Mouse (Mus musculus) CH12.LX (cell line): Measurements from ENCODE around the gene Clmp. TPM values are rescaled to one million over a fixed set of nuclear protein-coding genes. Genes with fewer than 3 reads are reported as not detected.

Experiments used
- DNase-seq: peaks from one replicate; pipeline ENCODE4 v3.0.0-alpha.2; 2013; ENCODE audit errors: extremely low read depth
- H3K27ac ChIP-seq: 2 replicates; pipeline ENCODE4 v1.5.1; 2012; ENCODE audit warnings: low read depth, mild to moderate bottlenecking, control low read depth, moderate library complexity; ENCODE audit not compliant: insufficient read depth
- H3K27me3 ChIP-seq: replicated peaks from 2 replicates; pipeline ENCODE3; 2012; ENCODE audit warnings: inconsistent platforms
- H3K36me3 ChIP-seq, 2 experiments: replicated peaks in 1 of 2; 2 replicates each; pipeline versions ENCODE3 to v1.6.1; 2012; ENCODE audit warnings: inconsistent platforms in 1 of 2, low read length in 1 of 2, mild to moderate bottlenecking in 1 of 2, mixed read lengths in 1 of 2, moderate library complexity in 1 of 2; ENCODE audit not compliant: control insufficient read depth in 1 of 2, insufficient read depth in 1 of 2
- H3K4me1 ChIP-seq, 2 experiments: 2 replicates each; pipeline ENCODE4 v1.6.1; 2012; ENCODE audit warnings: inconsistent platforms in 1 of 2, moderate library complexity in 1 of 2; ENCODE audit not compliant: insufficient read depth in 2 of 2, control insufficient read depth in 1 of 2
- H3K4me2 ChIP-seq: 2 replicates; pipeline ENCODE4 v1.6.1; 2012; ENCODE audit warnings: low read depth, mild to moderate bottlenecking, control low read depth; ENCODE audit not compliant: poor library complexity, insufficient read depth, severe bottlenecking
- H3K4me3 ChIP-seq, 3 experiments: fragments of 150-350 bp in 1 of 3; sonication (generic) in 1 of 3; replicated peaks in 1 of 3; 2 replicates each; pipeline versions ENCODE3 to v1.5.1; 2011 to 2012; ENCODE audit warnings: low read depth in 2 of 3, low read length in 2 of 3, mild to moderate bottlenecking in 2 of 3, moderate library complexity in 2 of 3, control low read depth in 1 of 3, improper control_type of control experiment in 1 of 3, inconsistent platforms in 1 of 3, mixed read lengths in 1 of 3; ENCODE audit not compliant: poor library complexity in 1 of 3
- H3K79me2 ChIP-seq: replicated peaks from 2 replicates; pipeline ENCODE4 v1.6.1; 2012; ENCODE audit warnings: mild to moderate bottlenecking, moderate library complexity; ENCODE audit not compliant: control insufficient read depth, poor library complexity, insufficient read depth, severe bottlenecking; ENCODE audit errors: extremely low read depth
- H3K9ac ChIP-seq: 2 replicates; pipeline ENCODE4 v1.6.1; 2012; ENCODE audit warnings: low read depth, mild to moderate bottlenecking, control low read depth, moderate library complexity; ENCODE audit not compliant: insufficient read depth
- H3K9me3 ChIP-seq: replicated peaks from 2 replicates; pipeline ENCODE3; 2012; ENCODE audit warnings: low read length, inconsistent platforms, mixed read lengths
- BHLHE40 ChIP-seq: IDR thresholded peaks from 2 replicates; pipeline ENCODE4 v1.6.1; 2011; ENCODE audit warnings: mild to moderate bottlenecking, low read depth, low read length, improper control_type of control experiment
- CHD1 ChIP-seq: IDR thresholded peaks from 2 replicates; pipeline ENCODE4 v1.6.1; 2012; ENCODE audit warnings: low read depth, low read length, improper control_type of control experiment, inconsistent platforms
- CHD2 ChIP-seq: IDR thresholded peaks from 2 replicates; pipeline ENCODE4 v1.6.1; 2011; ENCODE audit warnings: low read length, improper control_type of control experiment
- E2F4 ChIP-seq: IDR thresholded peaks from 2 replicates; pipeline ENCODE4 v1.6.1; 2011; ENCODE audit warnings: low read depth, low read length, improper control_type of control experiment; ENCODE audit not compliant: insufficient replicate concordance
- ELF1 ChIP-seq: IDR thresholded peaks from 2 replicates; pipeline ENCODE4 v1.6.1; 2014; ENCODE audit warnings: low read depth, mild to moderate bottlenecking, inconsistent platforms, low read length, improper control_type of control experiment
- GABPA ChIP-seq: IDR thresholded peaks from 2 replicates; pipeline ENCODE4 v1.6.1; 2012; ENCODE audit warnings: low read depth, low read length, improper control_type of control experiment, inconsistent platforms; ENCODE audit not compliant: insufficient replicate concordance
- IRF4 ChIP-seq: IDR thresholded peaks from 2 replicates; pipeline ENCODE4 v1.6.1; 2014; ENCODE audit warnings: low read depth, mild to moderate bottlenecking, inconsistent platforms, low read length, improper control_type of control experiment
- JUND ChIP-seq: conservative IDR thresholded peaks from 2 replicates; pipeline ENCODE4 v1.6.1; 2011; ENCODE audit warnings: low read depth, low read length, improper control_type of control experiment
- KAT2A ChIP-seq: IDR thresholded peaks from 2 replicates; pipeline ENCODE4 v1.6.1; 2012; ENCODE audit warnings: low read length, improper control_type of control experiment, inconsistent platforms; ENCODE audit not compliant: insufficient replicate concordance
- MAFK ChIP-seq: IDR thresholded peaks from 2 replicates; pipeline ENCODE4 v1.6.1; 2011; ENCODE audit warnings: low read length, improper control_type of control experiment; ENCODE audit not compliant: insufficient replicate concordance
- MAZ ChIP-seq: IDR thresholded peaks from 2 replicates; pipeline ENCODE4 v1.6.1; 2012; ENCODE audit warnings: low read depth, mild to moderate bottlenecking, inconsistent platforms, low read length, improper control_type of control experiment, moderate library complexity
- MEF2A ChIP-seq: IDR thresholded peaks from 2 replicates; pipeline ENCODE4 v1.6.1; 2014; ENCODE audit warnings: low read depth, mild to moderate bottlenecking, inconsistent platforms, low read length, improper control_type of control experiment, borderline replicate concordance
- NRF1 ChIP-seq: IDR thresholded peaks from 2 replicates; pipeline ENCODE4 v1.6.1; 2014; ENCODE audit warnings: low read depth, mild to moderate bottlenecking, inconsistent platforms, low read length, improper control_type of control experiment, moderate library complexity
- POLR2AphosphoS2 ChIP-seq: IDR thresholded peaks from 2 replicates; pipeline ENCODE4 v1.6.1; 2011; ENCODE audit warnings: low read depth, low read length, improper control_type of control experiment
- RAD21 ChIP-seq: IDR thresholded peaks from 2 replicates; pipeline ENCODE4 v1.6.1; 2011; ENCODE audit warnings: low read depth, mild to moderate bottlenecking, low read length, improper control_type of control experiment, moderate library complexity
- RCOR1 ChIP-seq: conservative IDR thresholded peaks from 2 replicates; pipeline ENCODE4 v1.6.1; 2012; ENCODE audit warnings: low read depth, mild to moderate bottlenecking, inconsistent platforms, low read length, improper control_type of control experiment
- SIN3A ChIP-seq: IDR thresholded peaks from 2 replicates; pipeline ENCODE4 v1.6.1; 2012; ENCODE audit warnings: low read length, improper control_type of control experiment, inconsistent platforms
- TBP ChIP-seq: conservative IDR thresholded peaks from 2 replicates; pipeline ENCODE4 v1.6.1; 2011; ENCODE audit warnings: low read depth, low read length, improper control_type of control experiment
- TCF12 ChIP-seq: IDR thresholded peaks from 2 replicates; pipeline ENCODE4 v1.6.1; 2014; ENCODE audit warnings: low read depth, mild to moderate bottlenecking, inconsistent platforms, low read length, improper control_type of control experiment
- UBTF ChIP-seq: IDR thresholded peaks from 2 replicates; pipeline ENCODE4 v1.6.1; 2012; ENCODE audit warnings: low read depth, mild to moderate bottlenecking, inconsistent platforms, low read length, improper control_type of control experiment, moderate library complexity
- USF2 ChIP-seq: conservative IDR thresholded peaks from 2 replicates; pipeline ENCODE4 v1.6.1; 2011; ENCODE audit warnings: low read depth, low read length, improper control_type of control experiment
- ZC3H11A ChIP-seq: IDR thresholded peaks from 2 replicates; pipeline ENCODE4 v1.6.1; 2012; ENCODE audit warnings: low read depth, mild to moderate bottlenecking, inconsistent platforms, low read length, improper control_type of control experiment
- ZKSCAN1 ChIP-seq: IDR thresholded peaks from 2 replicates; pipeline ENCODE4 v1.6.1; 2012; ENCODE audit warnings: low read depth, inconsistent platforms, low read length, improper control_type of control experiment, borderline replicate concordance
- ZMIZ1 ChIP-seq: IDR thresholded peaks from 2 replicates; pipeline ENCODE4 v1.6.1; 2012; ENCODE audit warnings: low read depth, mild to moderate bottlenecking, inconsistent platforms, low read length, improper control_type of control experiment
- dilution Hi-C: fragments of 300-500 bp; cut with MboI; formaldehyde crosslinking; loops from 2 replicates; pipeline ENCODE4 v1.14.3; 2020; ENCODE audit warnings: low sequenced_read_pairs; ENCODE audit not compliant: extremely low pct_unique_long_range_greater_than_20kb, extremely low pct_ligation_motif_present
- in situ Hi-C: fragments of 300-500 bp; cut with MboI; formaldehyde crosslinking; loops from 3 replicates; pipeline ENCODE4 v1.14.3; 2019; ENCODE audit warnings: low sequenced_read_pairs, low pct_ligation_motif_present, low pct_unique_long_range_greater_than_20kb, mixed read lengths
- polyA plus RNA-seq: library from polyadenylated mRNA; unstranded; fragments of >175 nt; gene quantifications from 2 replicates; pipeline ENCODE4 v1.2.1, GENCODE M21; 2012; ENCODE audit warnings: low read depth; ENCODE audit not compliant: insufficient read length
- total RNA-seq, 2 experiments: library from RNA; depleted of rRNA; stranded (reverse); fragments of 300-350 nt in 1 of 2; fragments of >200 nt in 1 of 2; gene quantifications; 2 replicates each; pipeline ENCODE4 v1.2.3; 2012 to 2014

Gene Clmp
- total and polyA plus RNA-seq, 3 experiments = not detected

DNA sequence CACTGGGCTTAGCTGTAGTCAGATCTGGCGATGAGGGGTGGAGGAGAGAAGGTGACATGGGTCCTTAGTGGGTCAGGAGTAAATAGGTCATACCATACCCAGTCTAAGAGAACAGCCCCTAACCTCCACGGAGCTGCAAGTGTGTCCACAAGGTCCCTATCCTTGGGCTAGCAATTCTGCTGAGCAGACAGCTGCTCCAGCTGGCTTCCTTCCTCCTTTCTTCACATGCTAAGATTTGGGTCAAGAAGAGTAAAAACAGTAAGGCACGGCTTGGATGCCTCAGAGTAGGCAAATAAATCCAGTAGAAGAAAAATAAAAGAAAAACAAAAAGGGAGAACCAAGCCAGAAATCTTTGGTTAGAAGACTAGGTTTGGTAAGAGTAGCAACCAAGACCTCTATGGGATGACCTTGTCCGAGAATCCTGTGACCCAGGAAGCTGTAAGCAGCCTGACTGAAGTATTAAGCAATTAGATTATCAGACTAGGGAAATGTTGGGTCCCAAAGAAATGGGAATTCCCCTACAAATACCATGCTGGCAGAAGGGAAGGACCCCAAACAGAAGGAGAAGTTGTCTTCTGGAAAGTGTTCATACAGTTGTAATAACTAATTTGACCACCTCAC lies 34.4 kb upstream of the Clmp start:
- dilution Hi-C loops = no loop called here
- no peak for TF ChIP-seq TBP
- no peak for TF ChIP-seq RAD21
- no peak for TF ChIP-seq UBTF
- no peak for TF ChIP-seq ELF1
- TF ChIP-seq TCF12 = no peak
- no peak for TF ChIP-seq E2F4
- no peak for TF ChIP-seq ZMIZ1
- TF ChIP-seq GABPA = no peak
- no peak for TF ChIP-seq MAZ
- no peak for DNase-seq
- no peaks in the 10 kb centered on the region for H3K9me3 ChIP-seq
- H3K79me2 ChIP-seq = no peaks in the 10 kb centered on the region
- H3K36me3 ChIP-seq = no peaks in the 10 kb centered on the region
- no peak overlapping the region for H3K27ac ChIP-seq
- H3K4me1 ChIP-seq = peaks cover 7 to 36% of the 10 kb centered on the region in 2 experiments; a peak in 3 of 4 replicates
- no peak overlapping the region for H3K4me3 ChIP-seq
- H3K4me2 ChIP-seq = no peak overlapping the region
- in situ Hi-C loops = no loop called here
- H3K9ac ChIP-seq = no peak overlapping the region
- H3K27me3 ChIP-seq = no peaks in the 10 kb centered on the region

DNA sequence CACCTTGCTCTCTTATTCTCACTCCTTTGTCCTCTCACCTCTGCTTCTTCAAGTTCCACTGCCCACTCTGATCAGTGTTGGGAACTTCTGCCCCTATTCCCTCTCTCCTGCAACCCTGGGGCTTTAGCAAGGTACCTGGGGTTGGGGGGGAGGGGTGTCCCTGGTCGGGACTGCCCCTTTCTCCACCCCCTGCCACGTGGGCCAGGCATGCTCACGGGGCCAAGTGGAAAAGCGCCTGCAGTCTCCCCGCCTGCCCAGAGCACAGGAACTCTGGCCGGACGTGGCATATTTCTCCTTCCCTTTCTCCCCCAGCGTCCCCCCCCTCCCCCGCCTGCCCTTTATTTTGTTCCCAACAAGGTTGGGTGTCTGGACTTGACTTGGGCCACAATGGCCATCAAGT lies 33.0 kb upstream of the Clmp start:
- DNase-seq = no peak
- Histone ChIP-seq H3K9me3 (no peaks in the 10 kb centered on the region), H3K9ac (no peak overlapping the region), H3K4me2 (no peak overlapping the region)
- dilution Hi-C loops = no loop called here
- TF ChIP-seq GABPA (no peak), MEF2A (no peak), JUND (no peak), KAT2A (no peak), ZMIZ1 (no peak), IRF4 (no peak), CHD1 (no peak), CHD2 (no peak), RCOR1 (no peak), USF2 (no peak), TCF12 (no peak), ZKSCAN1 (no peak), MAFK (no peak), SIN3A (no peak), NRF1 (no peak), BHLHE40 (no peak), POLR2AphosphoS2 (no peak), ZC3H11A (no peak)
- TF ChIP-seq, all 38 proteins: peak for 0
- Histone ChIP-seq H3K27ac (no peak overlapping the region), H3K4me3 (no peak overlapping the region), H3K27me3 (no peaks in the 10 kb centered on the region), H3K36me3 (no peaks in the 10 kb centered on the region), H3K79me2 (no peaks in the 10 kb centered on the region), H3K4me1 (peaks cover 7 to 36% of the 10 kb centered on the region in 2 experiments; a peak in 3 of 4 replicates)
- in situ Hi-C loops = no loop called here
